Mouse (Mus musculus) CH12.LX (cell line): ENCODE data around the gene Mrpl54. TPM values are rescaled to one million over a fixed set of nuclear protein-coding genes. Genes with fewer than 3 reads are reported as not detected.

ENCODE experiments used
- DNase-seq: peaks from one replicate; pipeline ENCODE4 v3.0.0-alpha.2; 2013; ENCODE audit errors: extremely low read depth
- H3K27ac ChIP-seq: 2 replicates; pipeline ENCODE4 v1.5.1; 2012; ENCODE audit warnings: low read depth, mild to moderate bottlenecking, control low read depth, moderate library complexity; ENCODE audit not compliant: insufficient read depth
- H3K27me3 ChIP-seq: replicated peaks from 2 replicates; pipeline ENCODE3; 2012; ENCODE audit warnings: inconsistent platforms
- H3K36me3 ChIP-seq, 2 experiments: replicated peaks in 1 of 2; 2 replicates each; pipeline versions ENCODE3 to v1.6.1; 2012; ENCODE audit warnings: inconsistent platforms in 1 of 2, low read length in 1 of 2, mild to moderate bottlenecking in 1 of 2, mixed read lengths in 1 of 2, moderate library complexity in 1 of 2; ENCODE audit not compliant: control insufficient read depth in 1 of 2, insufficient read depth in 1 of 2
- H3K4me1 ChIP-seq, 2 experiments: 2 replicates each; pipeline ENCODE4 v1.6.1; 2012; ENCODE audit warnings: inconsistent platforms in 1 of 2, moderate library complexity in 1 of 2; ENCODE audit not compliant: insufficient read depth in 2 of 2, control insufficient read depth in 1 of 2
- H3K4me2 ChIP-seq: 2 replicates; pipeline ENCODE4 v1.6.1; 2012; ENCODE audit warnings: low read depth, mild to moderate bottlenecking, control low read depth; ENCODE audit not compliant: poor library complexity, insufficient read depth, severe bottlenecking
- H3K4me3 ChIP-seq, 3 experiments: fragments of 150-350 bp in 1 of 3; sonication (generic) in 1 of 3; replicated peaks in 1 of 3; 2 replicates each; pipeline versions ENCODE3 to v1.5.1; 2011 to 2012; ENCODE audit warnings: low read depth in 2 of 3, low read length in 2 of 3, mild to moderate bottlenecking in 2 of 3, moderate library complexity in 2 of 3, control low read depth in 1 of 3, improper control_type of control experiment in 1 of 3, inconsistent platforms in 1 of 3, mixed read lengths in 1 of 3; ENCODE audit not compliant: poor library complexity in 1 of 3
- H3K79me2 ChIP-seq: replicated peaks from 2 replicates; pipeline ENCODE4 v1.6.1; 2012; ENCODE audit warnings: mild to moderate bottlenecking, moderate library complexity; ENCODE audit not compliant: control insufficient read depth, poor library complexity, insufficient read depth, severe bottlenecking; ENCODE audit errors: extremely low read depth
- H3K9ac ChIP-seq: 2 replicates; pipeline ENCODE4 v1.6.1; 2012; ENCODE audit warnings: low read depth, mild to moderate bottlenecking, control low read depth, moderate library complexity; ENCODE audit not compliant: insufficient read depth
- H3K9me3 ChIP-seq: replicated peaks from 2 replicates; pipeline ENCODE3; 2012; ENCODE audit warnings: low read length, inconsistent platforms, mixed read lengths
- CHD2 ChIP-seq: IDR thresholded peaks from 2 replicates; pipeline ENCODE4 v1.6.1; 2011; ENCODE audit warnings: low read length, improper control_type of control experiment
- E2F4 ChIP-seq: IDR thresholded peaks from 2 replicates; pipeline ENCODE4 v1.6.1; 2011; ENCODE audit warnings: low read depth, low read length, improper control_type of control experiment; ENCODE audit not compliant: insufficient replicate concordance
- ELF1 ChIP-seq: IDR thresholded peaks from 2 replicates; pipeline ENCODE4 v1.6.1; 2014; ENCODE audit warnings: low read depth, mild to moderate bottlenecking, inconsistent platforms, low read length, improper control_type of control experiment
- ETS1 ChIP-seq: conservative IDR thresholded peaks from 2 replicates; pipeline ENCODE4 v1.6.1; 2012; ENCODE audit warnings: low read depth, mild to moderate bottlenecking, inconsistent platforms, low read length, improper control_type of control experiment, moderate library complexity
- JUND ChIP-seq: conservative IDR thresholded peaks from 2 replicates; pipeline ENCODE4 v1.6.1; 2011; ENCODE audit warnings: low read depth, low read length, improper control_type of control experiment
- KAT2A ChIP-seq: IDR thresholded peaks from 2 replicates; pipeline ENCODE4 v1.6.1; 2012; ENCODE audit warnings: low read length, improper control_type of control experiment, inconsistent platforms; ENCODE audit not compliant: insufficient replicate concordance
- MAFK ChIP-seq: IDR thresholded peaks from 2 replicates; pipeline ENCODE4 v1.6.1; 2011; ENCODE audit warnings: low read length, improper control_type of control experiment; ENCODE audit not compliant: insufficient replicate concordance
- MAX ChIP-seq: IDR thresholded peaks from 2 replicates; pipeline ENCODE4 v1.6.1; 2011; ENCODE audit warnings: low read length, improper control_type of control experiment
- MXI1 ChIP-seq: IDR thresholded peaks from 2 replicates; pipeline ENCODE4 v1.6.1; 2011; ENCODE audit warnings: mild to moderate bottlenecking, low read depth, low read length, improper control_type of control experiment
- MYC ChIP-seq: IDR thresholded peaks from 2 replicates; pipeline ENCODE4 v1.6.1; 2011; ENCODE audit warnings: low read depth, mild to moderate bottlenecking, improper control_type of control experiment, low read length
- NELFE ChIP-seq: IDR thresholded peaks from 2 replicates; pipeline ENCODE4 v1.6.1; 2011; ENCODE audit warnings: low read depth, low read length, improper control_type of control experiment
- NRF1 ChIP-seq: IDR thresholded peaks from 2 replicates; pipeline ENCODE4 v1.6.1; 2014; ENCODE audit warnings: low read depth, mild to moderate bottlenecking, inconsistent platforms, low read length, improper control_type of control experiment, moderate library complexity
- POLR2A ChIP-seq: IDR thresholded peaks from 2 replicates; pipeline ENCODE4 v1.6.1; 2011; ENCODE audit warnings: low read depth, mild to moderate bottlenecking, improper control_type of control experiment, low read length
- RCOR1 ChIP-seq: conservative IDR thresholded peaks from 2 replicates; pipeline ENCODE4 v1.6.1; 2012; ENCODE audit warnings: low read depth, mild to moderate bottlenecking, inconsistent platforms, low read length, improper control_type of control experiment
- SIN3A ChIP-seq: IDR thresholded peaks from 2 replicates; pipeline ENCODE4 v1.6.1; 2012; ENCODE audit warnings: low read length, improper control_type of control experiment, inconsistent platforms
- SMC3 ChIP-seq: IDR thresholded peaks from 2 replicates; pipeline ENCODE4 v1.6.1; 2011; ENCODE audit warnings: low read depth, low read length, improper control_type of control experiment
- USF2 ChIP-seq: conservative IDR thresholded peaks from 2 replicates; pipeline ENCODE4 v1.6.1; 2011; ENCODE audit warnings: low read depth, low read length, improper control_type of control experiment
- ZC3H11A ChIP-seq: IDR thresholded peaks from 2 replicates; pipeline ENCODE4 v1.6.1; 2012; ENCODE audit warnings: low read depth, mild to moderate bottlenecking, inconsistent platforms, low read length, improper control_type of control experiment
- dilution Hi-C: fragments of 300-500 bp; cut with MboI; formaldehyde crosslinking; loops from 2 replicates; pipeline ENCODE4 v1.14.3; 2020; ENCODE audit warnings: low sequenced_read_pairs; ENCODE audit not compliant: extremely low pct_unique_long_range_greater_than_20kb, extremely low pct_ligation_motif_present
- in situ Hi-C: fragments of 300-500 bp; cut with MboI; formaldehyde crosslinking; loops from 3 replicates; pipeline ENCODE4 v1.14.3; 2019; ENCODE audit warnings: low sequenced_read_pairs, low pct_ligation_motif_present, low pct_unique_long_range_greater_than_20kb, mixed read lengths
- polyA plus RNA-seq: library from polyadenylated mRNA; unstranded; fragments of >175 nt; gene quantifications from 2 replicates; pipeline ENCODE4 v1.2.1, GENCODE M21; 2012; ENCODE audit warnings: low read depth; ENCODE audit not compliant: insufficient read length
- total RNA-seq, 2 experiments: library from RNA; depleted of rRNA; stranded (reverse); fragments of 300-350 nt in 1 of 2; fragments of >200 nt in 1 of 2; gene quantifications; 2 replicates each; pipeline ENCODE4 v1.2.3; 2012 to 2014

Gene Mrpl54
- total and polyA plus RNA-seq, 3 experiments, result 104 to 167 (median 128) TPM

GRCm38 (mm10) chr10:81298369-81299100 lies 31.8 kb upstream of the Mrpl54 start (continued):
- TF ChIP-seq SMC3, result 0 out of 2 replicates have a peak, but pooled peaks have one; percentile 1
- TF ChIP-seq MAX, result no peak; the same call in 1 of the 2 replicates
- peak; percentile 86; the same call in 1 of the 2 replicates for TF ChIP-seq MYC
- TF ChIP-seq SIN3A, result peak; percentile 80
- peak; percentile 70; the same call in 1 of the 2 replicates for TF ChIP-seq RCOR1
- TF ChIP-seq CHD2, result peak; percentile 82
- TF ChIP-seq ELF1, result peak; percentile 20; the same call in 1 of the 2 replicates
- no peak for TF ChIP-seq NRF1
- no peak for TF ChIP-seq USF2
- 0 out of 2 replicates have a peak, but pooled peaks have one; percentile 47 for TF ChIP-seq MXI1
- TF ChIP-seq E2F4, result no peak
- no peak for TF ChIP-seq ZC3H11A
- peak; percentile 67; the same call in 1 of the 2 replicates for TF ChIP-seq MAFK
- no peak for TF ChIP-seq KAT2A
- peak; percentile 69 for TF ChIP-seq JUND
- TF ChIP-seq, all 38 proteins: peak for 17

GRCm38 (mm10) chr10:81297845-81298244 lies 31.1 kb upstream of the Mrpl54 start:
- Histone ChIP-seq H3K4me2 (peak overlapping the region; percentile 77), H3K79me2 (peaks cover 73% of the 10 kb centered on the region), H3K27me3 (no peaks in the 10 kb centered on the region)
- dilution Hi-C loops, result no loop called here
- TF ChIP-seq NELFE, result peak; percentile 0; the same call in 1 of the 2 replicates
- 0 out of 2 replicates have a peak, but pooled peaks have one; percentile 17 for TF ChIP-seq MAX
- TF ChIP-seq ETS1, result no peak; the same call in 1 of the 2 replicates
- peak; percentile 31; the same call in 1 of the 2 replicates for TF ChIP-seq POLR2A
- no peak for TF ChIP-seq SIN3A
- peak; percentile 14; the same call in 1 of the 2 replicates for TF ChIP-seq NRF1
- TF ChIP-seq, all 38 proteins: peak for 4
- in situ Hi-C loops, result no loop called here
- no peak for DNase-seq
- Histone ChIP-seq H3K36me3 (peaks cover 0 to 29% of the 10 kb centered on the region in 2 experiments), H3K27ac (peak overlapping the region; percentile 87), H3K9me3 (no peaks in the 10 kb centered on the region), H3K4me3 (peak overlapping the region in 2 of 3 experiments; percentile 22 to 33), H3K4me1 (peaks cover 68 to 92% of the 10 kb centered on the region in 2 experiments), H3K9ac (peak overlapping the region; percentile 35)
